14 mouse cellular contexts compared by ENCODE assay signal in the genomic region with DNA sequence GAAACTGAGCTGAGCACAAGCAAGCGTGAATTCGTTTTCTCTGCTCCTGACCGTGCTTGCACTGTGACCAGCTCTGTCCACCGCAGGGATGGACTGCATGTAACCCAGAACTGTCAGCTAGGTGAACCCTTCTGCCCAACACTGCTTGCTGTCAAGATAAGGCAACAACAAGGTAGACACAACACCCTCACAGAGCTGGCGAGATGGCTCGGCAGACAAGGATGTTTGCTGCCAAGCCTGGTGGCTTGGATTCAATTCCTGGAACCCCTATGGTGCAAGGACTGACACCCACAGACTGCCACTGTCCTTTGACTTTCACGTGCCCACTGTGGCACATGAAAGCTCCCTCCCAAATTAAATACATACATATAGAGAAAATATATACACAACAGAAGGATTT. TPM values are rescaled to one million over a fixed set of nuclear protein-coding genes. Genes with fewer than 3 reads are reported as not detected.
"Had no signal": no experiment of that assay in that cellular context is flagged by ENCODE, and none has a peak within 500 bp of the region (broad histone marks: within the 10 kb centered on the region; RNA-seq: fewer than 3 reads in every experiment).

No protein-coding gene starts in this region.

- H3K27ac ChIP-seq: kidney, postnatal 0 days; limb, embryonic 15.5 days; liver, embryonic 12.5 days; lung, embryonic 15.5 days; midbrain, embryonic 12.5 days; stomach, embryonic 15.5 days had no signal

- DNase-seq: kidney, postnatal 36 days; lung, postnatal 14 days; right cerebral cortex, postnatal 14 days; thymus, adult 2 months; thymus, postnatal 25 days had no signal

- H3K27me3 ChIP-seq: limb, embryonic 15.5 days; liver, embryonic 12.5 days; lung, embryonic 15.5 days; midbrain, embryonic 12.5 days; stomach, embryonic 15.5 days had no signal

- H3K4me3 ChIP-seq: limb, embryonic 15.5 days; liver, embryonic 12.5 days; lung, embryonic 15.5 days; midbrain, embryonic 12.5 days; stomach, embryonic 15.5 days had no signal

RNA-seq across cellular contexts. Expression of a gene that starts 2.9 kb away (rescaled TPM):
- total RNA-seq: left cerebral cortex, adult 18-20 months; megakaryocyte-erythroid progenitor cell, adult 5-6 weeks had no signal
- polyA plus RNA-seq: midbrain, embryonic 12.5 days; urinary bladder, adult 2 months had no signal
